In the genomic region with DNA sequence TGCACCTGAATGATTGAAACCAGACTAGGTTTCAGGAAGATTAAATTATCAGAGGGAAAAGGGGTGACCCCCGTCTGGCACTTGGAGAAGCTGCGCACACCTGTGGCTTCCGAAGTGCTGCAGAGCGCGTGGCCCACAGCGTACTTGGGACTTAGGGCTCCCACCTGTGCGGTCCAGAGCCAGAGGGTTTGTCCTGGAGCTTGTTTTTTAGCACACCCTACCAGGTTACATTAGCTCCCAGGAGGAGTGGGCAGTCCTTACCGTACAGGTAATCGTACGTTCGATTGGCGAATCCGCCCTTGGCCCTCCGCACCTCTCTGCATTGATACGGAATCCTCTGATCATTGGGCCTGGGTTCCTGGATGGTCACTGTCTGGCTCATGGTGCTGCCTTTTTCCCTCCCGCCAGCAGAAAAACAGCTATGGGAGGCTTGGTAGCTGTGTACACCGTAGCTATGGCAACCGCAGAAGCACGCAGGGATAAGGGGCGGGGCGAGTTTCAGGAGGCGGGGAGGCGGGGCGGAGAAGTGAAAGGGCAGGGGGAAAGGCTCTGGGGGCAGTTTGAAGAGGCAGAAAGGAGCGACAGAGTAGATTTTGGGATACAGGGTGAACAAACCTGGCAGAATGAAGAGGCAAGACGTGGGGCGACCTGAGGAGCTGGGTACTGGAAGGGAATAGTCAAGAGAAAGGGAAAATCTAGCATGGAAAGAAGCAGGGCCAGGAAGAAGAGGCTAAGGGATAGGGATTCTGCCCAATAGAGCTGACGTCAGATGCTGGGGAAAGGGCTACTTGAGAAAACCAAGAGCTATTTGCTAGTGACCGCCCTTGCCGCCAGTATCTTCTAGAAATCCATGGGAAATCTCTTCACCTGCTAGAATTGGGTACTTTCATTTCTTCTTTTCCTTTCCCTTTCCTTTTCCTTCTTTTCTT, we compare ENCODE assay signal across 8 mouse cellular contexts. TPM values are rescaled to one million over a fixed set of nuclear protein-coding genes. Genes with fewer than 3 reads are reported as not detected.
DNase-seq lines count a peak whose midpoint lies in the region; ATAC-seq and TF ChIP-seq lines count a peak whose summit lies in the region.

A gene (minus strand): TSS at position 748 of the 929 bp plus-strand sequence.

- H3K9me3 ChIP-seq in E14TG2a.4 (ENCODE audit: low read length), result no peaks in the 10 kb centered on the region
- H3K9me3 ChIP-seq in forebrain, embryonic 13.5 days (replicated peaks), result no peaks in the 10 kb centered on the region
- H3K9me3 ChIP-seq in heart, embryonic 16.5 days (replicated peaks; ENCODE audit: control insufficient read depth, low read length), result peaks cover 4% of the 10 kb centered on the region
- no peaks in the 10 kb centered on the region for H3K9me3 ChIP-seq in liver, embryonic 13.5 days (replicated peaks)
- H3K9me3 ChIP-seq in stomach, embryonic 16.5 days (replicated peaks; ENCODE audit: control insufficient read depth, low read length), result no peaks in the 10 kb centered on the region

- H3K9ac ChIP-seq in forebrain, embryonic 13.5 days, result peak within 1 kb of the TSS; percentile 68
- H3K9ac ChIP-seq in heart, embryonic 16.5 days (ENCODE audit: low read length), result peak within 1 kb of the TSS; percentile 60
- peak within 1 kb of the TSS; percentile 31; the same call in 1 of the 2 replicates for H3K9ac ChIP-seq in liver, embryonic 13.5 days
- H3K9ac ChIP-seq in stomach, embryonic 16.5 days (ENCODE audit: low read length), result peak within 1 kb of the TSS; percentile 63

- H3K27me3 ChIP-seq in E14TG2a.4 (ENCODE audit: insufficient read depth, low read length), result no peaks in the 10 kb centered on the region
- H3K27me3 ChIP-seq in forebrain, embryonic 13.5 days, result no peaks in the 10 kb centered on the region
- H3K27me3 ChIP-seq in heart, embryonic 16.5 days (ENCODE audit: control insufficient read depth, insufficient read depth, low read length), result no peaks in the 10 kb centered on the region
- peaks cover 8% of the 10 kb centered on the region for H3K27me3 ChIP-seq in liver, embryonic 13.5 days
- H3K27me3 ChIP-seq in stomach, embryonic 16.5 days (ENCODE audit: control insufficient read depth, insufficient read depth, low read length), result no peaks in the 10 kb centered on the region

- peak; percentile 46 for DNase-seq in cerebellum, adult 11 months
- peak; percentile 86 for DNase-seq in kidney, postnatal 14 days
- DNase-seq in liver, embryonic 13.5 days, result peak; percentile 65
- DNase-seq in naive thymus-derived CD4-positive, alpha-beta T cell, adult 2 months (ENCODE audit: low read depth), result peak; percentile 42

- WGBS in forebrain, embryonic 13.5 days, result 10% methylated on average over 30 of the region's 30 CpGs
- 14% methylated on average over 30 of the region's 30 CpGs for WGBS in heart, embryonic 16.5 days
- 21% methylated on average over 30 of the region's 30 CpGs for WGBS in liver, embryonic 13.5 days (ENCODE audit: insufficient replicate concordance)
- WGBS in stomach, embryonic 16.5 days, result 10% methylated on average over 30 of the region's 30 CpGs

- H3K36me3 ChIP-seq in E14TG2a.4 (ENCODE audit: insufficient read depth, low read length), result no peaks in the 10 kb centered on the region
- no peaks in the 10 kb centered on the region for H3K36me3 ChIP-seq in forebrain, embryonic 13.5 days (ENCODE audit: poor library complexity, severe bottlenecking)
- H3K36me3 ChIP-seq in heart, embryonic 16.5 days (ENCODE audit: control insufficient read depth, insufficient read depth), result no peaks in the 10 kb centered on the region
- H3K36me3 ChIP-seq in liver, embryonic 13.5 days, result no peaks in the 10 kb centered on the region
- H3K36me3 ChIP-seq in stomach, embryonic 16.5 days (ENCODE audit: control insufficient read depth, insufficient read depth, low read length), result no peaks in the 10 kb centered on the region

- peak within 1 kb of the TSS; percentile 70 for H3K4me2 ChIP-seq in forebrain, embryonic 13.5 days
- H3K4me2 ChIP-seq in heart, embryonic 16.5 days (ENCODE audit: low read depth, low read length), result peak within 1 kb of the TSS; percentile 75
- H3K4me2 ChIP-seq in liver, embryonic 13.5 days, result peak within 1 kb of the TSS; percentile 61
- H3K4me2 ChIP-seq in stomach, embryonic 16.5 days (ENCODE audit: low read depth, low read length), result peak within 1 kb of the TSS; percentile 64

- H3K4me3 ChIP-seq in E14TG2a.4 (replicated peaks; ENCODE audit: low read length), result peak within 1 kb of the TSS; percentile 75
- H3K4me3 ChIP-seq in forebrain, embryonic 13.5 days, result peak within 1 kb of the TSS; percentile 41
- H3K4me3 ChIP-seq in heart, embryonic 16.5 days (ENCODE audit: low read length), result peak within 1 kb of the TSS; percentile 35
- peak within 1 kb of the TSS; percentile 33; the same call in 1 of the 2 replicates for H3K4me3 ChIP-seq in liver, embryonic 13.5 days (replicated peaks)
- peak within 1 kb of the TSS; percentile 31 for H3K4me3 ChIP-seq in stomach, embryonic 16.5 days (replicated peaks; ENCODE audit: low read length)

- ATAC-seq in forebrain, embryonic 13.5 days, result peak; percentile 95
- peak; percentile 72 for ATAC-seq in heart, embryonic 16.5 days (replicated peaks; ENCODE audit: extremely low read depth, insufficient read depth, low FRiP score)
- ATAC-seq in liver, embryonic 13.5 days (ENCODE audit: low read depth), result peak; percentile 67
- peak; percentile 88 for ATAC-seq in stomach, embryonic 16.5 days (ENCODE audit: insufficient read depth, low FRiP score)

- H3K27ac ChIP-seq in forebrain, embryonic 13.5 days, result no peak within 1 kb of the TSS
- H3K27ac ChIP-seq in heart, embryonic 16.5 days (ENCODE audit: low read length), result no peak within 1 kb of the TSS
- H3K27ac ChIP-seq in liver, embryonic 13.5 days, result no peak within 1 kb of the TSS
- H3K27ac ChIP-seq in stomach, embryonic 16.5 days (ENCODE audit: low read length), result no peak within 1 kb of the TSS

- no peak for TF ChIP-seq CTCF in E14TG2a.4 (conservative IDR thresholded peaks at IDR 0.05; ENCODE audit: low read length)

- peaks cover 21% of the 10 kb centered on the region for H3K4me1 ChIP-seq in E14TG2a.4 (replicated peaks; ENCODE audit: low read depth, low read length)
- peaks cover 9% of the 10 kb centered on the region; the same call in 1 of the 2 replicates for H3K4me1 ChIP-seq in forebrain, embryonic 13.5 days
- H3K4me1 ChIP-seq in heart, embryonic 16.5 days (ENCODE audit: control insufficient read depth, insufficient read depth, low read length), result peaks cover 15% of the 10 kb centered on the region
- H3K4me1 ChIP-seq in liver, embryonic 13.5 days (replicated peaks), result peaks cover 27% of the 10 kb centered on the region
- peaks cover 8% of the 10 kb centered on the region for H3K4me1 ChIP-seq in stomach, embryonic 16.5 days (ENCODE audit: control insufficient read depth, insufficient read depth, low read length)

RNA-seq across cellular contexts. Expression of the gene that starts here (rescaled TPM):
- 0.61 and 1.4 TPM in 2 replicates for polyA plus RNA-seq in forebrain, embryonic 13.5 days (2015; fragmentation: Nextera tagmentation; extraction: Ambion mirVana)
- polyA plus RNA-seq in heart, embryonic 16.5 days (2015; fragmentation: Nextera tagmentation; extraction: Ambion mirVana), result 0.12 and 0.50 TPM in 2 replicates
- 0.05 TPM in 1 of 2 replicates, not detected in the other for polyA plus RNA-seq in liver, embryonic 13.5 days (2015; fragmentation: Nextera tagmentation; extraction: Ambion mirVana)
- 0.15 TPM in 1 of 2 replicates, not detected in the other for polyA plus RNA-seq in stomach, embryonic 16.5 days (2015; fragmentation: Nextera tagmentation; extraction: Ambion mirVana)

Comparison
In these comparisons a context has a peak if more than half of its experiments do, and no peak if none do; other contexts are left out.
1. Peak in ATAC-seq, H3K4me3 ChIP-seq, H3K9ac ChIP-seq and H3K4me2 ChIP-seq in heart, embryonic 16.5 days; RNA of the gene not detected or under 1 TPM.
2. Peak in DNase-seq, ATAC-seq, H3K4me3 ChIP-seq, H3K9ac ChIP-seq and H3K4me2 ChIP-seq in liver, embryonic 13.5 days; RNA of the gene not detected or under 1 TPM.
3. Peak in ATAC-seq, H3K4me3 ChIP-seq, H3K9ac ChIP-seq and H3K4me2 ChIP-seq in stomach, embryonic 16.5 days; RNA of the gene not detected or under 1 TPM.